Mouse (Mus musculus) small intestine, adult 2 months (tissue): ENCODE results near the gene Phox2a.

Experiments used
- CTCF ChIP-seq: fragments of 200-500 bp; IDR thresholded peaks from 2 replicates; pipeline ENCODE4 v1.5.1; 2012; ENCODE audit warnings: low read depth, mild to moderate bottlenecking, control low read depth, inconsistent platforms, low read length, moderate library complexity, mixed read lengths; ENCODE audit not compliant: insufficient replicate concordance, insufficient read length; ENCODE audit errors: extremely low read depth
- POLR2A ChIP-seq: fragments of 200-500 bp; IDR thresholded peaks from 2 replicates; pipeline ENCODE4 v1.6.1; 2012; ENCODE audit warnings: low read depth, mild to moderate bottlenecking, control low read depth, inconsistent platforms, low read length, moderate library complexity

DNA sequence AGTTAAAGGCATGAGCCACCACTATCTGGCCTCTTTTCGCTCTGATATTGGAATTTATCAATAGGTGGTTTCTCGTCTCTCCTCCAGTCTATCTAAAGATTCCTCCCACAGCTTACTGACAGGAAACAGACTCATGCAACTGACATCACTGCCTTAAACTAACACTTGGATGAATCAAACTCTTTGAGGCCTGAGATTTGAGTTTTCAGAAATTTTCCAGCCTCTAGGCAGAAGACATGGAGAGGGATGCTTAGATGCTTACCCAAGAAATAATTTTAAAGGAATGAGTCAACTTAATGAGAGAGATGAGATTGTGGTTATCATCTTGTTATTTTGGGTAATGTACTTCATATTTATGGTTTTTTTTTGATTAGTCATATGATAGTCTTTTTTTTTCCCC is 35.7 kb downstream of the Phox2a start:
- no peak for TF ChIP-seq CTCF
- TF ChIP-seq POLR2A, result no peak
